Mouse (Mus musculus) liver, embryonic 14.5 days (tissue): Measurements from ENCODE around the gene Ptx4. TPM values are rescaled to one million over a fixed set of nuclear protein-coding genes. Genes with fewer than 3 reads are reported as not detected.

Experiments
- ATAC-seq: fragments of 200-750 bp; cut with Nextera tagmentation; 2 replicates; pipeline ENCODE4 v1.8.0; 2017; ENCODE audit warnings: moderate number of reproducible peaks, mild to moderate bottlenecking, moderate library complexity; ENCODE audit not compliant: insufficient read depth
- DNase-seq, 3 experiments: peaks; one replicate each; pipeline ENCODE4 v3.0.0-alpha.2; 2012 to 2013; ENCODE audit warnings: low read depth in 3 of 3, low spot score in 3 of 3
- H3K27ac ChIP-seq: fragments of 300-500 bp; sonication (generic); 2 replicates; pipeline ENCODE4 v1.5.1; 2014; ENCODE audit warnings: moderate library complexity, mild to moderate bottlenecking, control low read depth, inconsistent platforms
- H3K27me3 ChIP-seq: fragments of 300-500 bp; sonication (generic); 2 replicates; pipeline ENCODE4 v1.6.1; 2014; ENCODE audit warnings: mild to moderate bottlenecking, low read length, moderate library complexity; ENCODE audit not compliant: control insufficient read depth, insufficient read depth
- H3K36me3 ChIP-seq: fragments of 300-500 bp; sonication (generic); replicated peaks from 2 replicates; pipeline ENCODE4 v1.6.1; 2014; ENCODE audit warnings: low read depth; ENCODE audit not compliant: control insufficient read depth, insufficient read depth
- H3K4me1 ChIP-seq, 2 experiments: fragments of 200-500 bp in 1 of 2; fragments of 300-500 bp in 1 of 2; sonication (generic) in 1 of 2; replicated peaks; 2 replicates each; pipeline ENCODE4 v1.6.1; 2012 to 2014; ENCODE audit warnings: antibody characterized with exemption in 1 of 2, inconsistent platforms in 1 of 2, low read length in 1 of 2; ENCODE audit not compliant: control insufficient read depth in 2 of 2, insufficient read depth in 2 of 2
- H3K4me2 ChIP-seq: fragments of 300-500 bp; sonication (generic); 2 replicates; pipeline ENCODE4 v1.6.1; 2014; ENCODE audit warnings: low read depth, mild to moderate bottlenecking, control low read depth, moderate library complexity
- H3K4me3 ChIP-seq, 2 experiments: fragments of 200-500 bp in 1 of 2; fragments of 300-500 bp in 1 of 2; sonication (generic) in 1 of 2; 2 replicates each; pipeline ENCODE4 v1.5.1; 2012 to 2014; ENCODE audit warnings: low read depth in 2 of 2, low read length in 2 of 2, mild to moderate bottlenecking in 2 of 2, control low read depth in 1 of 2, inconsistent platforms in 1 of 2, moderate library complexity in 1 of 2; ENCODE audit not compliant: insufficient read depth in 1 of 2
- H3K9ac ChIP-seq: fragments of 300-500 bp; sonication (generic); replicated peaks from 2 replicates; pipeline ENCODE4 v1.6.1; 2014; ENCODE audit warnings: mild to moderate bottlenecking, control low read depth, moderate library complexity
- H3K9me3 ChIP-seq: fragments of 300-500 bp; sonication (generic); 2 replicates; pipeline ENCODE4 v1.6.1; 2016; ENCODE audit warnings: low read length, mixed read lengths; ENCODE audit not compliant: control insufficient read depth
- CTCF ChIP-seq: IDR thresholded peaks from 2 replicates; pipeline ENCODE4 v1.5.1; 2016; ENCODE audit warnings: antibody characterized with exemption, low read depth, control low read depth
- EP300 ChIP-seq: IDR thresholded peaks from 2 replicates; pipeline ENCODE4 v1.6.1; 2016; ENCODE audit warnings: antibody characterized with exemption, low read depth
- WGBS: fragments of 180-500 bp; shearing (Covaris S2); extraction: QIAGEN DNeasy Blood & Tissue Kit; methylation state at CpG from one replicate; pipeline ENCODE4 v1.1.7; 2014; ENCODE audit not compliant: insufficient replicate concordance; 5-methylcytosine and 5-hydroxymethylcytosine counted together
- polyA plus RNA-seq, 2 experiments: library from polyadenylated mRNA; depleted of rRNA in 1 of 2; stranded (reverse) in 1 of 2; unstranded in 1 of 2; fragments of >200 nt; fragmentation: Nextera tagmentation in 1 of 2; extraction: Ambion mirVana in 1 of 2; gene quantifications; 2 replicates each; pipeline versions ENCODE4 v1.2.1 to v1.2.3; 2012 to 2014

Ptx4 gene
- polyA plus RNA-seq, 2 experiments, result not detected

- Histone ChIP-seq H3K4me1 (peaks cover 7 to 11% of the 10 kb centered on the region in 2 experiments), H3K27ac (no peak overlapping the region), H3K36me3 (no peaks in the 10 kb centered on the region), H3K27me3 (no peaks in the 10 kb centered on the region), H3K9me3 (no peaks in the 10 kb centered on the region), H3K4me3 (no peak overlapping the region), H3K9ac (no peak overlapping the region), H3K4me2 (no peak overlapping the region)
- no peak for TF ChIP-seq EP300
- TF ChIP-seq CTCF, result no peak
- DNase-seq (no peak), ATAC-seq (no peak)
- 77% methylated on average over 6 of the region's 6 CpGs for WGBS
These were observed 15.1 kb downstream of the Ptx4 start for GRCm38 (mm10) chr17:25135622-25136021.

- Histone ChIP-seq H3K9me3 (no peaks in the 10 kb centered on the region), H3K27ac (no peak overlapping the region), H3K4me1 (peaks cover 7 to 8% of the 10 kb centered on the region in 2 experiments), H3K36me3 (no peaks in the 10 kb centered on the region), H3K27me3 (no peaks in the 10 kb centered on the region), H3K4me3 (no peak overlapping the region), H3K9ac (no peak overlapping the region), H3K4me2 (no peak overlapping the region)
- WGBS, result 94% methylated on average over 1 of the region's 1 CpGs
- ATAC-seq, result no peak
- DNase-seq, result no peak
- TF ChIP-seq EP300 (no peak), CTCF (no peak)
These were observed 18.2 kb downstream of the Ptx4 start for GRCm38 (mm10) chr17:25138803-25139202.

GRCm38 (mm10) chr17:25139960-25140359 is 19.4 kb downstream of the Ptx4 start:
- Histone ChIP-seq H3K9ac (no peak overlapping the region), H3K27ac (no peak overlapping the region), H3K4me1 (no peaks in the 10 kb centered on the region), H3K4me2 (no peak overlapping the region), H3K36me3 (no peaks in the 10 kb centered on the region), H3K9me3 (no peaks in the 10 kb centered on the region), H3K27me3 (no peaks in the 10 kb centered on the region), H3K4me3 (no peak overlapping the region)
- no peak for ATAC-seq
- TF ChIP-seq CTCF, result peak; percentile 54
- TF ChIP-seq EP300, result no peak
- no peak for DNase-seq
- WGBS, result 66% methylated on average over 4 of the region's 4 CpGs

- Histone ChIP-seq H3K36me3 (peaks cover 3% of the 10 kb centered on the region; the same call in 1 of the 2 replicates), H3K4me3 (no peak within 1 kb of the TSS), H3K9ac (no peak within 1 kb of the TSS), H3K4me2 (no peak within 1 kb of the TSS), H3K27me3 (no peaks in the 10 kb centered on the region), H3K4me1 (no peaks in the 10 kb centered on the region), H3K27ac (no peak within 1 kb of the TSS), H3K9me3 (no peaks in the 10 kb centered on the region)
- 77% methylated on average over 1 of the region's 1 CpGs for WGBS
- ATAC-seq, result no peak
- no peak for DNase-seq
- TF ChIP-seq CTCF (no peak), EP300 (no peak)
These were observed 41.6 kb downstream of the Ptx4 start, which contains the start of gene Ccdc154 for GRCm38 (mm10) chr17:25162161-25162560. TSS of gene Ccdc154 (plus strand) at chr17:25162461.

GRCm38 (mm10) chr17:25163387-25163786 is 42.8 kb downstream of the Ptx4 start:
- Histone ChIP-seq H3K27me3 (no peaks in the 10 kb centered on the region), H3K27ac (no peak overlapping the region), H3K4me2 (no peak overlapping the region), H3K9ac (no peak overlapping the region), H3K4me3 (no peak overlapping the region), H3K36me3 (peaks cover 3% of the 10 kb centered on the region; the same call in 1 of the 2 replicates), H3K9me3 (no peaks in the 10 kb centered on the region), H3K4me1 (no peaks in the 10 kb centered on the region)
- DNase-seq, result no peak
- 71% methylated on average over 7 of the region's 7 CpGs for WGBS
- TF ChIP-seq CTCF, result no peak
- no peak for TF ChIP-seq EP300
- ATAC-seq, result no peak
